Mouse (Mus musculus) CH12.LX (cell line): ENCODE data around the gene Dvl2. TPM values are rescaled to one million over a fixed set of nuclear protein-coding genes. Genes with fewer than 3 reads are reported as not detected.
A peak's percentile ranks its signal among the peaks of the same experiment; 100 is the strongest.

Experiments
- DNase-seq: peaks from one replicate; pipeline ENCODE4 v3.0.0-alpha.2; 2013; ENCODE audit errors: extremely low read depth
- H3K27ac ChIP-seq: 2 replicates; pipeline ENCODE4 v1.5.1; 2012; ENCODE audit warnings: low read depth, mild to moderate bottlenecking, control low read depth, moderate library complexity; ENCODE audit not compliant: insufficient read depth
- H3K27me3 ChIP-seq: replicated peaks from 2 replicates; pipeline ENCODE3; 2012; ENCODE audit warnings: inconsistent platforms
- H3K36me3 ChIP-seq, 2 experiments: replicated peaks in 1 of 2; 2 replicates each; pipeline versions ENCODE3 to v1.6.1; 2012; ENCODE audit warnings: inconsistent platforms in 1 of 2, low read length in 1 of 2, mild to moderate bottlenecking in 1 of 2, mixed read lengths in 1 of 2, moderate library complexity in 1 of 2; ENCODE audit not compliant: control insufficient read depth in 1 of 2, insufficient read depth in 1 of 2
- H3K4me1 ChIP-seq, 2 experiments: 2 replicates each; pipeline ENCODE4 v1.6.1; 2012; ENCODE audit warnings: inconsistent platforms in 1 of 2, moderate library complexity in 1 of 2; ENCODE audit not compliant: insufficient read depth in 2 of 2, control insufficient read depth in 1 of 2
- H3K4me2 ChIP-seq: 2 replicates; pipeline ENCODE4 v1.6.1; 2012; ENCODE audit warnings: low read depth, mild to moderate bottlenecking, control low read depth; ENCODE audit not compliant: poor library complexity, insufficient read depth, severe bottlenecking
- H3K4me3 ChIP-seq, 3 experiments: fragments of 150-350 bp in 1 of 3; sonication (generic) in 1 of 3; replicated peaks in 1 of 3; 2 replicates each; pipeline versions ENCODE3 to v1.5.1; 2011 to 2012; ENCODE audit warnings: low read depth in 2 of 3, low read length in 2 of 3, mild to moderate bottlenecking in 2 of 3, moderate library complexity in 2 of 3, control low read depth in 1 of 3, improper control_type of control experiment in 1 of 3, inconsistent platforms in 1 of 3, mixed read lengths in 1 of 3; ENCODE audit not compliant: poor library complexity in 1 of 3
- H3K79me2 ChIP-seq: replicated peaks from 2 replicates; pipeline ENCODE4 v1.6.1; 2012; ENCODE audit warnings: mild to moderate bottlenecking, moderate library complexity; ENCODE audit not compliant: control insufficient read depth, poor library complexity, insufficient read depth, severe bottlenecking; ENCODE audit errors: extremely low read depth
- H3K9ac ChIP-seq: 2 replicates; pipeline ENCODE4 v1.6.1; 2012; ENCODE audit warnings: low read depth, mild to moderate bottlenecking, control low read depth, moderate library complexity; ENCODE audit not compliant: insufficient read depth
- H3K9me3 ChIP-seq: replicated peaks from 2 replicates; pipeline ENCODE3; 2012; ENCODE audit warnings: low read length, inconsistent platforms, mixed read lengths
- BHLHE40 ChIP-seq: IDR thresholded peaks from 2 replicates; pipeline ENCODE4 v1.6.1; 2011; ENCODE audit warnings: mild to moderate bottlenecking, low read depth, low read length, improper control_type of control experiment
- CHD1 ChIP-seq: IDR thresholded peaks from 2 replicates; pipeline ENCODE4 v1.6.1; 2012; ENCODE audit warnings: low read depth, low read length, improper control_type of control experiment, inconsistent platforms
- CHD2 ChIP-seq: IDR thresholded peaks from 2 replicates; pipeline ENCODE4 v1.6.1; 2011; ENCODE audit warnings: low read length, improper control_type of control experiment
- CTCF ChIP-seq, 2 experiments: IDR thresholded peaks in 1 of 2; conservative IDR thresholded peaks in 1 of 2; 2 replicates each; pipeline ENCODE4 v1.5.1; 2011 to 2012; ENCODE audit warnings: low read depth in 2 of 2, low read length in 2 of 2, improper control_type of control experiment in 1 of 2, inconsistent platforms in 1 of 2, mild to moderate bottlenecking in 1 of 2, moderate library complexity in 1 of 2
- E2F4 ChIP-seq: IDR thresholded peaks from 2 replicates; pipeline ENCODE4 v1.6.1; 2011; ENCODE audit warnings: low read depth, low read length, improper control_type of control experiment; ENCODE audit not compliant: insufficient replicate concordance
- ELF1 ChIP-seq: IDR thresholded peaks from 2 replicates; pipeline ENCODE4 v1.6.1; 2014; ENCODE audit warnings: low read depth, mild to moderate bottlenecking, inconsistent platforms, low read length, improper control_type of control experiment
- EP300 ChIP-seq: IDR thresholded peaks from 2 replicates; pipeline ENCODE4 v1.6.1; 2011; ENCODE audit warnings: low read length, improper control_type of control experiment
- ETS1 ChIP-seq: conservative IDR thresholded peaks from 2 replicates; pipeline ENCODE4 v1.6.1; 2012; ENCODE audit warnings: low read depth, mild to moderate bottlenecking, inconsistent platforms, low read length, improper control_type of control experiment, moderate library complexity
- GABPA ChIP-seq: IDR thresholded peaks from 2 replicates; pipeline ENCODE4 v1.6.1; 2012; ENCODE audit warnings: low read depth, low read length, improper control_type of control experiment, inconsistent platforms; ENCODE audit not compliant: insufficient replicate concordance
- HCFC1 ChIP-seq: IDR thresholded peaks from 2 replicates; pipeline ENCODE4 v1.6.1; 2012; ENCODE audit warnings: low read depth, mild to moderate bottlenecking, inconsistent platforms, low read length, improper control_type of control experiment
- IRF4 ChIP-seq: IDR thresholded peaks from 2 replicates; pipeline ENCODE4 v1.6.1; 2014; ENCODE audit warnings: low read depth, mild to moderate bottlenecking, inconsistent platforms, low read length, improper control_type of control experiment
- JUN ChIP-seq: IDR thresholded peaks from 2 replicates; pipeline ENCODE4 v1.6.1; 2011; ENCODE audit warnings: low read depth, mild to moderate bottlenecking, low read length, improper control_type of control experiment, moderate library complexity; ENCODE audit not compliant: insufficient read depth
- JUND ChIP-seq: conservative IDR thresholded peaks from 2 replicates; pipeline ENCODE4 v1.6.1; 2011; ENCODE audit warnings: low read depth, low read length, improper control_type of control experiment
- KAT2A ChIP-seq: IDR thresholded peaks from 2 replicates; pipeline ENCODE4 v1.6.1; 2012; ENCODE audit warnings: low read length, improper control_type of control experiment, inconsistent platforms; ENCODE audit not compliant: insufficient replicate concordance
- MAFK ChIP-seq: IDR thresholded peaks from 2 replicates; pipeline ENCODE4 v1.6.1; 2011; ENCODE audit warnings: low read length, improper control_type of control experiment; ENCODE audit not compliant: insufficient replicate concordance
- MAX ChIP-seq: IDR thresholded peaks from 2 replicates; pipeline ENCODE4 v1.6.1; 2011; ENCODE audit warnings: low read length, improper control_type of control experiment
- MAZ ChIP-seq: IDR thresholded peaks from 2 replicates; pipeline ENCODE4 v1.6.1; 2012; ENCODE audit warnings: low read depth, mild to moderate bottlenecking, inconsistent platforms, low read length, improper control_type of control experiment, moderate library complexity
- MEF2A ChIP-seq: IDR thresholded peaks from 2 replicates; pipeline ENCODE4 v1.6.1; 2014; ENCODE audit warnings: low read depth, mild to moderate bottlenecking, inconsistent platforms, low read length, improper control_type of control experiment, borderline replicate concordance
- MXI1 ChIP-seq: IDR thresholded peaks from 2 replicates; pipeline ENCODE4 v1.6.1; 2011; ENCODE audit warnings: mild to moderate bottlenecking, low read depth, low read length, improper control_type of control experiment
- MYC ChIP-seq: IDR thresholded peaks from 2 replicates; pipeline ENCODE4 v1.6.1; 2011; ENCODE audit warnings: low read depth, mild to moderate bottlenecking, improper control_type of control experiment, low read length
- NELFE ChIP-seq: IDR thresholded peaks from 2 replicates; pipeline ENCODE4 v1.6.1; 2011; ENCODE audit warnings: low read depth, low read length, improper control_type of control experiment
- NRF1 ChIP-seq: IDR thresholded peaks from 2 replicates; pipeline ENCODE4 v1.6.1; 2014; ENCODE audit warnings: low read depth, mild to moderate bottlenecking, inconsistent platforms, low read length, improper control_type of control experiment, moderate library complexity
- PAX5 ChIP-seq: IDR thresholded peaks from 2 replicates; pipeline ENCODE4 v1.6.1; 2012; ENCODE audit warnings: low read length, inconsistent platforms, mixed read lengths
- POLR2A ChIP-seq: IDR thresholded peaks from 2 replicates; pipeline ENCODE4 v1.6.1; 2011; ENCODE audit warnings: low read depth, mild to moderate bottlenecking, improper control_type of control experiment, low read length
- POLR2AphosphoS2 ChIP-seq: IDR thresholded peaks from 2 replicates; pipeline ENCODE4 v1.6.1; 2011; ENCODE audit warnings: low read depth, low read length, improper control_type of control experiment
- RAD21 ChIP-seq: IDR thresholded peaks from 2 replicates; pipeline ENCODE4 v1.6.1; 2011; ENCODE audit warnings: low read depth, mild to moderate bottlenecking, low read length, improper control_type of control experiment, moderate library complexity
- RCOR1 ChIP-seq: conservative IDR thresholded peaks from 2 replicates; pipeline ENCODE4 v1.6.1; 2012; ENCODE audit warnings: low read depth, mild to moderate bottlenecking, inconsistent platforms, low read length, improper control_type of control experiment
- SIN3A ChIP-seq: IDR thresholded peaks from 2 replicates; pipeline ENCODE4 v1.6.1; 2012; ENCODE audit warnings: low read length, improper control_type of control experiment, inconsistent platforms
- SMC3 ChIP-seq: IDR thresholded peaks from 2 replicates; pipeline ENCODE4 v1.6.1; 2011; ENCODE audit warnings: low read depth, low read length, improper control_type of control experiment
- TBP ChIP-seq: conservative IDR thresholded peaks from 2 replicates; pipeline ENCODE4 v1.6.1; 2011; ENCODE audit warnings: low read depth, low read length, improper control_type of control experiment
- TCF12 ChIP-seq: IDR thresholded peaks from 2 replicates; pipeline ENCODE4 v1.6.1; 2014; ENCODE audit warnings: low read depth, mild to moderate bottlenecking, inconsistent platforms, low read length, improper control_type of control experiment
- UBTF ChIP-seq: IDR thresholded peaks from 2 replicates; pipeline ENCODE4 v1.6.1; 2012; ENCODE audit warnings: low read depth, mild to moderate bottlenecking, inconsistent platforms, low read length, improper control_type of control experiment, moderate library complexity
- USF1 ChIP-seq: IDR thresholded peaks from 2 replicates; pipeline ENCODE4 v1.6.1; 2014; ENCODE audit warnings: low read depth, mild to moderate bottlenecking, inconsistent platforms, low read length, improper control_type of control experiment
- USF2 ChIP-seq: conservative IDR thresholded peaks from 2 replicates; pipeline ENCODE4 v1.6.1; 2011; ENCODE audit warnings: low read depth, low read length, improper control_type of control experiment
- ZC3H11A ChIP-seq: IDR thresholded peaks from 2 replicates; pipeline ENCODE4 v1.6.1; 2012; ENCODE audit warnings: low read depth, mild to moderate bottlenecking, inconsistent platforms, low read length, improper control_type of control experiment
- ZKSCAN1 ChIP-seq: IDR thresholded peaks from 2 replicates; pipeline ENCODE4 v1.6.1; 2012; ENCODE audit warnings: low read depth, inconsistent platforms, low read length, improper control_type of control experiment, borderline replicate concordance
- ZMIZ1 ChIP-seq: IDR thresholded peaks from 2 replicates; pipeline ENCODE4 v1.6.1; 2012; ENCODE audit warnings: low read depth, mild to moderate bottlenecking, inconsistent platforms, low read length, improper control_type of control experiment
- ZNF384 ChIP-seq: IDR thresholded peaks from 2 replicates; pipeline ENCODE4 v1.6.1; 2012; ENCODE audit warnings: low read depth, low read length, improper control_type of control experiment, inconsistent platforms
- dilution Hi-C: fragments of 300-500 bp; cut with MboI; formaldehyde crosslinking; loops from 2 replicates; pipeline ENCODE4 v1.14.3; 2020; ENCODE audit warnings: low sequenced_read_pairs; ENCODE audit not compliant: extremely low pct_unique_long_range_greater_than_20kb, extremely low pct_ligation_motif_present
- in situ Hi-C: fragments of 300-500 bp; cut with MboI; formaldehyde crosslinking; loops from 3 replicates; pipeline ENCODE4 v1.14.3; 2019; ENCODE audit warnings: low sequenced_read_pairs, low pct_ligation_motif_present, low pct_unique_long_range_greater_than_20kb, mixed read lengths
- polyA plus RNA-seq: library from polyadenylated mRNA; unstranded; fragments of >175 nt; gene quantifications from 2 replicates; pipeline ENCODE4 v1.2.1, GENCODE M21; 2012; ENCODE audit warnings: low read depth; ENCODE audit not compliant: insufficient read length
- total RNA-seq, 2 experiments: library from RNA; depleted of rRNA; stranded (reverse); fragments of 300-350 nt in 1 of 2; fragments of >200 nt in 1 of 2; gene quantifications; 2 replicates each; pipeline ENCODE4 v1.2.3; 2012 to 2014

Gene Dvl2
- total and polyA plus RNA-seq, 3 experiments: 15.1 to 30.6 (median 27.1) TPM

DNA sequence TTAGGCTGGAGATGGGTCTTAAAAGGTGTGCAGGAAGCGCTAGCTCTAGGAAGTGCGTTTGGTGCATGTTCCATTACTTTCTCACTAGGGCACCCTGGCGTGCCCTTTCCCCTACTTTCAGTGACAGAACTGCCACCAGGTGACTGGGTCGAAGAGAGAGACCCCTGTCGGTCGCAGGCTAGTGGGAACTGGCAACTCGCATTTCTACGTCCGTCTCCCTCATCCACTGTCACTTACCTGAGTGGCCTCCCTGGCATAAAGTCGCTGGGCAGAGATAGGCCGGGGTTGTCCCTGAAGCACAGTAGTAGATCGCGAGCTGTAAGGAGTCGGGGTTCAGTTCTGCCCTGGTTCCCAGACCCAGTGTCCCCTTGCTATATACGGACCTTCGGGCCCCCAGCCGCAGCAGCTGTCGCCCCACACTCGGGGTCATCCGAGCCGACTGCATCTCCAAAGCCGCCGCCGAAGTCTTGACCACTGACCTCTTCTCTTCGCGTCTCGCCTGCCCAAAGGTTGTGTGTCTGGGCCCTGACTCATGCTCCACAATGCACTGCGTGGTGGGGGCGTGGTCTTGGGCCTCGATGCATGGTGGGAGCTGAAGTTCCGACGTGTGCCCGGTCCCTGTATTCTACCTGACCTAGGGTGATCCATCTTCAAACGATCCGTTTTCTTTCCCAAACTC is 14.6 kb downstream of the Dvl2 start, which contains the start of gene Acadvl:
Gene Acadvl (minus strand): TSS at position 532 of the 679 bp plus-strand sequence.
- in situ Hi-C loops: loop anchor here (5.0 to 25.0 kb wide), 2 partner anchors 63 to 928 kb away; partner anchors contain the start of genes Per1 and Vamp2
- Histone ChIP-seq H3K9ac (peak within 1 kb of the TSS; percentile 74), H3K4me1 (peaks cover 14 to 28% of the 10 kb centered on the region in 2 experiments), H3K9me3 (no peaks in the 10 kb centered on the region), H3K4me3 (peak within 1 kb of the TSS; percentile 67 to 72 (median 71)), H3K27me3 (no peaks in the 10 kb centered on the region), H3K4me2 (peak within 1 kb of the TSS; percentile 54), H3K36me3 (peaks cover 40 to 45% of the 10 kb centered on the region in 2 experiments), H3K79me2 (no peaks in the 10 kb centered on the region), H3K27ac (peak within 1 kb of the TSS; percentile 36; the same call in 1 of the 2 replicates)
- DNase-seq: peak; percentile 92
- TF ChIP-seq MAX (peak; percentile 57; the same call in 1 of the 2 replicates), CHD2 (peak; percentile 47; the same call in 1 of the 2 replicates), MXI1 (peak; percentile 73), TBP (0 out of 2 replicates have a peak, but pooled peaks have one; percentile 44), MYC (peak; percentile 67; the same call in 1 of the 2 replicates), ZNF384 (no peak), ELF1 (peak; percentile 47), CTCF (conservative IDR thresholded peaks at IDR 0.05 in 1 of 2, IDR thresholded peaks at IDR 0.05 in 1 of 2; ENCODE audit: low read depth in 2 of 2, low read length in 2 of 2) (peak; percentile 53 to 80), TCF12 (peak; percentile 77), SMC3 (peak; percentile 64), HCFC1 (peak; percentile 96), NRF1 (peak; percentile 46; the same call in 1 of the 2 replicates), UBTF (no peak), ZKSCAN1 (no peak), E2F4 (no peak), MEF2A (no peak), MAFK (no peak), PAX5 (no peak), BHLHE40 (no peak; the same call in 1 of the 2 replicates), NELFE (0 out of 2 replicates have a peak, but pooled peaks have one; percentile 10), ZC3H11A (no peak), RAD21 (peak; percentile 40), CHD1 (peak; percentile 59; the same call in 1 of the 2 replicates), EP300 (peak; percentile 20; the same call in 1 of the 2 replicates), ETS1 (peak; percentile 42; the same call in 1 of the 2 replicates), ZMIZ1 (peak; percentile 30; the same call in 1 of the 2 replicates), IRF4 (peak; percentile 53), KAT2A (peak; percentile 92; the same call in 1 of the 2 replicates), USF1 (no peak), POLR2AphosphoS2 (peak; percentile 93), JUN (no peak), SIN3A (peak; percentile 87), RCOR1 (no peak), POLR2A (peak; percentile 90), GABPA (peak; percentile 53; the same call in 1 of the 2 replicates), JUND (no peak), USF2 (no peak), MAZ (no peak)
- dilution Hi-C loops: no loop called here
